Mouse (Mus musculus) thymus, adult 2 months (tissue): ENCODE results near the gene Mtss1l. TPM values are rescaled to one million over a fixed set of nuclear protein-coding genes. Genes with fewer than 3 reads are reported as not detected.

Experiments used
- DNase-seq: peaks from one replicate; pipeline ENCODE4 v3.0.0; 2021
- H3K27ac ChIP-seq: fragments of 200-500 bp; 2 replicates; pipeline ENCODE4 v1.5.1; 2012; ENCODE audit warnings: low read length, control low read depth; ENCODE audit not compliant: control insufficient read depth, insufficient read depth
- H3K27me3 ChIP-seq: fragments of 200-500 bp; 2 replicates; pipeline ENCODE4 v1.6.1; 2012; ENCODE audit warnings: mild to moderate bottlenecking, low read length, moderate library complexity, mixed read lengths; ENCODE audit not compliant: control insufficient read depth, insufficient read depth
- H3K36me3 ChIP-seq: fragments of 200-500 bp; 2 replicates; pipeline ENCODE4 v1.6.1; 2012; ENCODE audit warnings: mild to moderate bottlenecking, low read length, moderate library complexity; ENCODE audit not compliant: control insufficient read depth, insufficient read depth
- H3K4me1 ChIP-seq: fragments of 200-500 bp; replicated peaks from 2 replicates; pipeline ENCODE4 v1.6.1; 2012; ENCODE audit warnings: low read length; ENCODE audit not compliant: control insufficient read depth, insufficient read depth
- H3K4me3 ChIP-seq: fragments of 200-500 bp; 2 replicates; pipeline ENCODE4 v1.5.1; 2012; ENCODE audit warnings: mild to moderate bottlenecking, low read length, control low read depth, moderate library complexity; ENCODE audit not compliant: control insufficient read depth, insufficient read depth
- CTCF ChIP-seq: fragments of 200-500 bp; IDR thresholded peaks from 2 replicates; pipeline ENCODE4 v1.5.1; 2012; ENCODE audit warnings: mild to moderate bottlenecking, control low read depth, low read length, moderate library complexity, borderline replicate concordance; ENCODE audit not compliant: control insufficient read depth, poor library complexity, insufficient read depth; ENCODE audit errors: extremely low read depth
- POLR2A ChIP-seq: fragments of 200-500 bp; IDR thresholded peaks from 2 replicates; pipeline ENCODE4 v1.6.1; 2012; ENCODE audit warnings: mild to moderate bottlenecking, low read length, control low read depth, moderate library complexity; ENCODE audit not compliant: control insufficient read depth, poor library complexity, insufficient read depth; ENCODE audit errors: extremely low read depth
- WGBS: fragments of 180-500 bp; shearing (Covaris S2); methylation state at CpG from one replicate; pipeline ENCODE4 v1.1.7; 2018; 5-methylcytosine and 5-hydroxymethylcytosine counted together
- polyA plus RNA-seq: library from polyadenylated mRNA; depleted of rRNA; stranded (reverse); fragments of >200 nt; gene quantifications from 2 replicates; pipeline ENCODE4 v1.2.3, GENCODE M21; 2012

The Mtss1l gene
- polyA plus RNA-seq, 1 experiment, result 43.6 TPM

DNA sequence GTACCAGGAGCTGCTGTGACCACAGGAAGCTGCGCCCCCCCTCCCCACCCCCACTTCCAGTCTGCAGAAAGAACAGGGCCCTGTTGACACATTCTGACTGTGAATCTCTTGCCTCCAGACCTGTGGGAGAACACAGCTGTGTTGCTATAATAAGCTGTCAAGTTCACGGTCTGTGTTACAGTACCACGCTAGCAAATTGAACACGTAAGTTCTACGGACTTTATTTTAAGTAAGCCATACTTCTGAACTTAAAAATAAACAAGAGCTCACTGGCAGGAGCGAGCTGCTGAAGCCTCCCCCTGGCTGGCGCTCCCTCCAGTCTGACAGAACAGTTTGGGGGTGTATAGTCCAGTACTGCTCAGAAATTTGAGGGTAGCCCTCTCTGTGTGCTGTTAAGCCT is 51.2 kb downstream of the Mtss1l start:
- H3K4me1 ChIP-seq, result no peaks in the 10 kb centered on the region; the same call in none of the 2 replicates
- TF ChIP-seq CTCF, result no peak
- TF ChIP-seq POLR2A, result no peak
- no peak overlapping the region for H3K4me3 ChIP-seq
- DNase-seq, result no peak
- 39% methylated on average over 7 of the region's 7 CpGs for WGBS
- H3K27me3 ChIP-seq, result no peaks in the 10 kb centered on the region; the same call in 1 of the 2 replicates
- H3K36me3 ChIP-seq, result no peaks in the 10 kb centered on the region
- H3K27ac ChIP-seq, result peak overlapping the region; percentile 24; the same call in 1 of the 2 replicates

DNA sequence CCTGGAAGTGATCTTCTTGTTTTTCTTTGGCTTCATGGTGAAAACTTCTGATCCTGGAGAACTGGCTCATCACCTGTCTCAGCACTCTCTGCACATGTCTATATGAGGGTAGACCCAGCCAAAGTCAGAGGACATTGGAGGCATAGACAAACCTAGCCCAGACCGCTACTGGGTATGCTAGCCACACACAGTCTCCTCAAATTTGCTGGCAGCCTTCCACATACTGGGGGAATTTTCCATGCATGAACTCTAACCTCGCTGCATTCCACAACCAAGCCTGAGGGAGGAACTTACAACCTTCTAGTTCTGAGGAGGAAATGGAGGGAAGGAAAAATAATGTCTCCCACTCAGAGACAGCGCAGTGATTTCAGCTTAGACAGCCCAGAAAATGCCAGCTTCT is 52.8 kb downstream of the Mtss1l start:
- TF ChIP-seq POLR2A (no peak), CTCF (no peak)
- Histone ChIP-seq H3K4me1 (no peaks in the 10 kb centered on the region; the same call in none of the 2 replicates), H3K36me3 (no peaks in the 10 kb centered on the region), H3K4me3 (no peak overlapping the region), H3K27me3 (no peaks in the 10 kb centered on the region), H3K27ac (no peak overlapping the region)
- DNase-seq, result no peak
- WGBS, result 93% methylated on average over 3 of the region's 3 CpGs

DNA sequence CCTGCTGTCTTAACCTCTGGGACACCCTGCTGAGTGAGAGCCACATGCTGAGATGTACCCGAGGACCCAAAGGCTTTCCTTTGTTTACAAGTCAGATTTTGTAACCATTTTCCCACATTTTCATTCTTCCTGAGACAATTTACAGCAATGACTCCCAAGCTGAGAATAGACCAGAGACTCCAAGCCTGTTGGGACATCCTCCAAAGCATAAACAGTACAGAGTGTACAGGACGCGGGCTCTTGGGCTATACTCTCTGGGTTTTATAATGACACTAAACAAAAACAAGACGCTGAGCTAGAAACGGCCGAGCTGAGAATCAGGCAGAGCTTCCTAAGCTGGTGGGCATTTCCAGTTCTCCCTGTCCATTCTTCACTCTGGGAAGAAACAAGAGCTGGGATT is 53.4 kb downstream of the Mtss1l start:
- H3K27ac ChIP-seq, result no peak overlapping the region
- 94% methylated on average over 6 of the region's 6 CpGs for WGBS
- no peak for DNase-seq

DNA sequence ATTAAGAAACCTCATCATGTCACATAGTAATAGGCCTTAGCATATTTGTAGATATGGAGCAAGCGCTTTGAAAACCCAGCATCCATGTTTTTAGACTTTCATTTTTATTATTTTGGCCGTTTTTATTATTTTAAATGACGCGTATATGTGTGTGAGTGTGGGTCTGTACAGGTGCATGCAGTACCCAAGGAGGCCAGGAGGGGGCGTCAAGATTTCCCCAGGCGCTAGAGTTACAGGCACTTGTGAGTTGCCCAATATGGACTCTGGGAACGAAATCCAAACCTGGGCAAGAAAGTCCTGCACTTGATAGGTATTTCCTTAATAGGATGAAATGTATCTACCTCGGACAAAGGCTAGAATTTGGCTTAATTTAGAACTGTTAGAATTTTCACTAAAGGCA is 54.0 kb downstream of the Mtss1l start:
- Histone ChIP-seq H3K27me3 (no peaks in the 10 kb centered on the region), H3K4me1 (no peaks in the 10 kb centered on the region; the same call in none of the 2 replicates), H3K4me3 (no peak overlapping the region), H3K36me3 (no peaks in the 10 kb centered on the region), H3K27ac (no peak overlapping the region)
- peak; percentile 6 for DNase-seq
- 87% methylated on average over 8 of the region's 8 CpGs for WGBS
- TF ChIP-seq CTCF (peak; percentile 56; the same call in 1 of the 2 replicates), POLR2A (no peak)

More for the DNA sequence above, 53.4 kb downstream of the Mtss1l start:
- no peaks in the 10 kb centered on the region; the same call in none of the 2 replicates for H3K4me1 ChIP-seq
- no peak overlapping the region for H3K4me3 ChIP-seq
- H3K27me3 ChIP-seq, result no peaks in the 10 kb centered on the region
- TF ChIP-seq CTCF (no peak), POLR2A (no peak)
- no peaks in the 10 kb centered on the region for H3K36me3 ChIP-seq

DNA sequence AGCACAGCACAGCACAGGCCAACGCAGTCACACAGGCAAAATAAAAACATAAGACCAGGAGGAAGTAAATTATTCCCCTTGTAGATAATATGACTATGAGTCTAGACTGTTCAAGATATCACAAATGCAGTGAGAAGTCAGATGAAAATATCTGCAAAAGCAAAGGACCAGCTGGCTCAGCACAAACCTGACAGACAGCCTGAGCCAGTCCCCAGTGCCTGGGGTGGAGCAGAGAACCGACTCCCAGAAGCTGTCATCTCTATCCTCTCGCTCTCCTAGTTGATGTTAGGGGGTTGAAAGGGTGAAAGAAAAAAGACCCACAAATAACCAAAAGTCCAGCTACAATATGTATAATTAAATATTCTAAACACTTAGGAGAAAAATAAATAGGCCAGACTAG is 54.4 kb downstream of the Mtss1l start:
- H3K36me3 ChIP-seq, result no peaks in the 10 kb centered on the region
- 95% methylated on average over 3 of the region's 3 CpGs for WGBS
- H3K27me3 ChIP-seq, result no peaks in the 10 kb centered on the region
- no peak for TF ChIP-seq CTCF
- no peak for TF ChIP-seq POLR2A
- no peak for DNase-seq
- no peaks in the 10 kb centered on the region; the same call in none of the 2 replicates for H3K4me1 ChIP-seq
- no peak overlapping the region for H3K27ac ChIP-seq
- H3K4me3 ChIP-seq, result no peak overlapping the region

DNA sequence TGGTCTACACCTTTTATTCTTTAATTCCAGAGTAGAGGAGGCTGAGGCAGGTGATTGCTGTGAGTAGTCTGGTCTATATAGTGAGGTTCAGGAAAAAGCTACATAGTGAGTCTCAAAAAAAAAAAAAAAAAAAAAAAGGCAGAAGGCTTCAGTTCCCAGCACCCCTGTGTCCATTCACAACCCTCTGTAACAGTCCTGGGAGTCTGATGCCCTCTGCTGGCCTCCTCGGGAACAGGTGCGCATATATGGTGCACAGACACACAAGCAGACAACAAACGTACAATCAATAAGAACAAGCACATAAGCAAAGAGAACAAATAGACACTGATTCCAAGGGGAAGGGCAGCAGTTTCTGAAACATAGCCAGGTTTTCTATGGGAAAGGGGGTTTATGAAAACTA is 55.1 kb downstream of the Mtss1l start:
- Histone ChIP-seq H3K4me1 (no peaks in the 10 kb centered on the region; the same call in none of the 2 replicates), H3K36me3 (no peaks in the 10 kb centered on the region), H3K27ac (no peak overlapping the region), H3K27me3 (no peaks in the 10 kb centered on the region), H3K4me3 (no peak overlapping the region)
- TF ChIP-seq CTCF, result no peak
- no peak for TF ChIP-seq POLR2A
- WGBS, result 98% methylated on average over 3 of the region's 3 CpGs
- no peak for DNase-seq

DNA sequence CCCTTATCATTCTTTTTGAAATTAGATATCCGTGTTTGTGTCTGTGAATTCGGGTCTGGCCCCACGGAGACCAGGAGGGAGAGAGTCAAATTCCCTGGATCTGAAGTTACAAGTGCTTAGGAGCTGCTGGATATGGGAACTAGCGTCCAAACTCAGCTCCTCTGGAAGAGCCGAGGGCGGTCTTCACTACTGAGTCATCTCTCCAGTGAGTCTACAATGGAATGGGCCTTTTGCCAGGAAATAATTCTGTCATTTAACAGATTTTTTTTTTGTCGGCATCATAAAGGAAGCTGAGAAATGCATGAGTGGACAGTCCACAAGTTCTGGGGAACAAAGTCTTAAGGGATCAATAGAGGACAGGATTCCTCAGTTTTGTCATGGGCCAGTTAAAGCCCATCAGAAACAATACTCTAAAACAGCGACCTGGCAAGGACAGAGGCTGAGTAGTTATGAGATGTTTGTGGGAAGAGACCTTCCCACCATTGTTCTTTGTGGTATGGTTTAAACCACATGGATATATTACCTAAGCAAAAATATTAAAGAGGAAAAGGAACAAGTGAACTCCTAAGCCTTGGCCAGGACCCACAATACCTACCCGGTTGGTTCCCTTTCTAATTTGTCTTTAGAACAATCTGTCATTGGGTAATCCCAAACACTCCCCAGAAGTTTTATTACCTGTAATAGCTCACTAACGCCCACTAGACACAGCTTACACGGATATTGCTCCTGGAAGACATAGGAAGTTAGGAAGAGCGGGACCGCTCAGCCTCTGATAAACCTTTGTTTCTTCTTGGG is 58.8 kb downstream of the Mtss1l start:
- Histone ChIP-seq H3K27me3 (no peaks in the 10 kb centered on the region), H3K4me1 (no peaks in the 10 kb centered on the region), H3K36me3 (no peaks in the 10 kb centered on the region), H3K27ac (no peak overlapping the region), H3K4me3 (no peak overlapping the region)
- WGBS, result 78% methylated on average over 13 of the region's 13 CpGs
- DNase-seq, result no peak
- no peak for TF ChIP-seq POLR2A
- no peak for TF ChIP-seq CTCF
